Mouse (Mus musculus): Measurements from ENCODE around the gene Gm17334.

DNA sequence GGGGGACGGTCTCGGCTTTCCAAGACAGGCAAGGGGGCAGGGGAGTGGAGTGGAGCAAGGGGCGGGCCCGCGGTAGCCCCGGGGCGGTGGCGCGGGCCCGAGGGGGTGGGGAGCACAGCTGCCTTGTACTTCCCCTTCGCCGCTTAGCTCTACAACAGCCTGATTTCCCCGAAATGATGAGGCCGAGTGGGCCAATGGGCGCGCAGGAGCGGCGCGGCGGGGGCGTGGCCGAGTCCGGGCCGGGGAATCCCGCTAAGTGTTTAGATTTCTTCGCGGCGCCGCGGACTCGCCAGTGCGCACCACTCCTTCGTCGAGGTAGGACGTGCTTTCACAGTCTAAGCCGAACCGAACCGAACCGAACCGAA lies 3.2 kb downstream of the Gm17334 start, which contains the start of gene Irf1:
- TF ChIP-seq E2F4 (IDR thresholded peaks at IDR 0.05; ENCODE audit: insufficient read depth): no peak
- TF ChIP-seq POLR2A (IDR thresholded peaks at IDR 0.05; ENCODE audit: insufficient read length, low read depth): peak; percentile 85
- TF ChIP-seq SRF (IDR thresholded peaks at IDR 0.05; ENCODE audit: control insufficient read depth, insufficient read length, low read depth): no peak

Data from myocyte (in vitro differentiated cells).